Mouse (Mus musculus) liver, postnatal 0 days (tissue): ENCODE measurements around the gene Rgs6.

Experiments used
- CTCF ChIP-seq: sonication (generic); IDR thresholded peaks from 2 replicates; pipeline ENCODE4 v1.5.1; 2016; ENCODE audit warnings: antibody characterized with exemption, low read depth
- EP300 ChIP-seq: IDR thresholded peaks from 2 replicates; pipeline ENCODE4 v1.6.1; 2016; ENCODE audit warnings: antibody characterized with exemption, low read depth, mild to moderate bottlenecking

- no peak for TF ChIP-seq CTCF
- TF ChIP-seq EP300 = no peak
Measured at GRCm38 (mm10) chr12:82667441-82667840, 79.3 kb downstream of the Rgs6 start.
